Mouse (Mus musculus) MN1 (cell line): ENCODE measurements around the gene Mast4.

Experiments
- DNase-seq: peaks from one replicate; pipeline ENCODE4 v3.0.0-alpha.2; 2016; ENCODE audit warnings: low spot score

The Mast4 gene

DNA sequence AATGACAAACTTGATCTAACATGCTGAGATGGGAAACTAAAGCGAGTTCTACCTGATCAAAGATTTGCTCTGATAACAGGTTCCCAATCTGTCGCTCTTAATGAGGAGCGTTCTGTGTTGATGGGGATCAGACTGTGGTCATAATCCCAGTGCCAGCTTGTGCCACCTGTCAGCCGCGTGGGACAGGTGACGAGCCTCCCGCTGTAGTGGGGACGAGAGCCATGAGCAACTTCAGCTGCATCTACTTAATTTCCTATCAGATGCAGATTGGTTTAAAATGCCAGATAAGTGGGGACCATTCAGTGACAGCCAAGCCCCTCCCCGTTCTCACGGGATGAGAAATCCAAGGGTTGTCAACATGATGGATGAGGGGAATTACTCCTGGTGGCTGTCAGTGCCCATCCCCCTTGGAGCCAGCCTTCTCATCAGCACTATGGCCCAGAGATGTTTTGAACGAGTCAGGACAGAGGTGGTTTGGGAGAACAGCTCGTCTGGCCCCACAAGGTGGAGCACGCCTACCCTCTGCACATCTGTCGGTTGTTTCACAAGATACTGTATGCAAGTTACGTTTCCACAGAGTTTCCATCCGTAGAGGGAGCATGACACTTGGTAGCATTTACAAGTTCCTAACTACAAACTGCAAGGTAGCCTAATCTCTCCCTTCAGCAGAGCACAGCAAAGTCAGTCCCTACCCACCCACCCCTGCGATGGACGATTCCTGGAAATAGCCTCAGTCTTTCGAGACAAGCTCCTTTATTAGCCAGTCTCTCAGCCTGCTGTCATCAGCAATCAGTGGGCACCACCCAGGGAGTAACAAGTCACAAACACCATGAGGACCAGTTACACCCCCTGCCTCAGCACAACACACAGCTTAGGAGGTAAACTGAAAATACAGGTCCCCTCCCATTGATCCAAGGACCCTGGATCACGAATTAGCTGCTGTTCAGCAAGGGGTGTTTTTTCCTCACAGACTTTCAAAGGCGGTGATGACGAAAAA lies 212.2 kb downstream of the Mast4 start:
- DNase-seq, result peak; percentile 17

- DNase-seq, result peak; percentile 66
Measured at GRCm38 (mm10) chr13:103120669-103121131, 213.6 kb downstream of the Mast4 start.

DNA sequence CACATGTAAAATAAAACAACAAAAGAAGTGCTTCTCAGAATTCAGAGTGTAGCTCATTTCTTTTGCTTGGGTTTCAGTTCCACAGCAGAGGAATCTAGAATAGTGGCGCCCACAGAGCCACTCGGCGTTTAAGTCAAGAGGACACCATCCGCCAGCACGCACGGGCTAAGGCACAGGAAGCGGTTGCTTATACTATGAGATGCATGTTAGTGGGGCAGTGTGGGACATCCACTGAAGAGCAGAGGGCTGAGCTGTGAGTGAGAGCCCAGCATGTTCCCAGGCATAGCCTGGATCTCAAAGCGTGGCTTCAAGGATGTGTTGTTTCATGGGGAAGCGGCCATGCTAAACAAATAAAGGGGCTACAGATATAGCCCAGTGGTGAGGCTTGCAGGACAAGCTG lies 214.6 kb downstream of the Mast4 start:
- DNase-seq, result no peak

DNA sequence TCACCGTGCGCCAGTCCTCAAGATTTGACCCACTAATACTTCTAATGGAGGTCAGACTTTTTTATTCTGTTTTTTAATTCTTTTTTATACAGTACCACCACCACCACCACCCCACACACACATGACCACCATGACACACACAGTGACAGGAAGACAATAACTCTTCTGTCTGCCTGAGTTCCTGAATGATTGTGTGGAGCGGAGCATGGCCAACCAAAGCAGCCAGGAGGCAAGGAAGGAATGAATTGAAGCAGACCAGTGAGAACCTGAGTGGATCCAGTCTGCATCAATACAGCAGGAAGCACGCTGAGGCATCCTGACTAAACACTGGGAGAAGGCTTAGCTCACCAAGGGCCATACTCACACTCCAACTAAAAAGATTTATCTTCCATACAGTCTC lies 219.2 kb downstream of the Mast4 start:
- DNase-seq, result no peak

GRCm38 (mm10) chr13:103114274-103114673 lies 220.0 kb downstream of the Mast4 start:
- peak; percentile 77 for DNase-seq

GRCm38 (mm10) chr13:103109872-103110271 lies 224.4 kb downstream of the Mast4 start:
- DNase-seq, result peak; percentile 86

DNA sequence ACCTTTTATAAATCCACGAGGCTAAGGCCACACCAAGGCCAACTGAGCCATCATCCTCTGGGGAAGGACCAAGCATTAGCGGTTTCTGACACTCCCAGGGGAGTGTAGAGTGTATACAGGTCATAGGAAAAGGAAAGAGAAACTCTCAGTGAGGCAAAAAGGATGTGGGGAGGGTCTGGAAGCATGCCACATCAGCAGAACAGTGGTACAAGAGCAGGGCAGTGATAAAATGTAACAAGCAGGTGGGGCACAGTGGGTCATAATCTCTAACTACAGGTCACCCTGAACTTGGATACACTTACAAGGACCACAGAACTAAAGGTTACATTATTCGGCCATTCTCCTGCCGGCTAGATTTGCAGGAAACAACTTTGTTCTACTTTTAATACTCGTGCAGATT lies 226.9 kb downstream of the Mast4 start:
- no peak for DNase-seq

- DNase-seq, result no peak
Measured at GRCm38 (mm10) chr13:103102598-103102997, 231.7 kb downstream of the Mast4 start.

DNA sequence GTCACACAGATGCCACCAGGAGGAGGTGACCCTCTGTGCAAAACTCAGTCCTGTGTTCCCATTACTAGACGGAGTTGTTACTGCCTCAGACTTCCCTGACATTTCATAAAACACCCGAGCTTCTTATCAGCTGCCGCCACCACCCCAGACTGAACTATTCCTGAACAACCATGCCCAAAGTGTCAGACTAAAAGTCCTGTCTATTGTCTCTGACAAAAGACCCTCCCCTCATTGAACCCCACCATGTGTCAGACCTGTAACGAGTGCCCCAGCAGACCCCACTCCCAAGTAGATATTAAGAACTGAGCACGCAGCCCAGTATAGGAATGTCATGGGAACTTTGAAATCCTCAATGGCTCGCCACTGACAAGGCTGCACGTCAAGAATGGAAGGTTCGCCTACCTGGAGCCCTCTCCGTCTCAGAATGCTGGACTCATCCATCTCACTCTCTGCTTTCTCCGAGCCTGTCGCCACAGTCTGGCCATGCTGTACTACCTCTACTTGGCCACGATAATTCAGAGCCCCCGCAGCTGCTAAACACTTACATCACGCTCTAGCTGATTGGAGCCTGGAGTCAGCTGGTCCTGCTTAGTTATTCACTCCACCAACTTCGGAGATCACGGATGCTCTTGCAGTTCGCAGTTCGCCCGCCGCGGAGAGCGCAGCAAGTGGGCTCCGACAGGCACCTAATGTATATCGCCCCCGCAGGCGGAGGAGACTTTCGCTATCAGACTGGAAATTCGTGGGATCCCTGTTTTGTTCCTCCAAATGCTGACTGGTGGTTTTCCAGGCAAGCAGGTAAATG lies 237.7 kb downstream of the Mast4 start:
- peak; percentile 85 for DNase-seq

- DNase-seq, result no peak
Measured at GRCm38 (mm10) chr13:103095491-103095890, 238.8 kb downstream of the Mast4 start.

DNA sequence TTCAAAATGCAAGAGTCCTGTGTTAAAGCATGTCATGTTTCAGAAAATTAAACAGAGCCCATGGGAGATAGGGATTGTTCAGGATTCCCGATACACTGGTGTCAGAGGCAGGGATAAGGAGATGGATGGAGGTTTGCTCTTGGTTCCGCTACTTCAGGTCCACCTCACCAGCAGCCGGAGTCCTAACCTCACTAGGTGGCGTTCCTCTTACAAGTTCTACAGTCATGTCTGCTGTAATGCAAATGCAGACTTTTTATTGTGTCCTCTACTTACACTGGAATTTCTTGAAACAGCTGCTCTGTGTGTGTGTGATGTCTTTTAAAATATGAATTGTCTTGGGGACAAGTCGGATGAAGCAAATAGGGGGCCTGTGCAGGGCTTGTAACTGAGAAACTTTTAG lies 239.7 kb downstream of the Mast4 start:
- no peak for DNase-seq

- DNase-seq, result no peak
Measured at GRCm38 (mm10) chr13:103093713-103094112, 240.6 kb downstream of the Mast4 start.

- DNase-seq, result no peak
Measured at GRCm38 (mm10) chr13:103085540-103086121, 248.7 kb downstream of the Mast4 start.

- no peak for DNase-seq
Measured at GRCm38 (mm10) chr13:103082891-103083290, 251.4 kb downstream of the Mast4 start.

GRCm38 (mm10) chr13:103079806-103080205 lies 254.5 kb downstream of the Mast4 start:
- no peak for DNase-seq

DNA sequence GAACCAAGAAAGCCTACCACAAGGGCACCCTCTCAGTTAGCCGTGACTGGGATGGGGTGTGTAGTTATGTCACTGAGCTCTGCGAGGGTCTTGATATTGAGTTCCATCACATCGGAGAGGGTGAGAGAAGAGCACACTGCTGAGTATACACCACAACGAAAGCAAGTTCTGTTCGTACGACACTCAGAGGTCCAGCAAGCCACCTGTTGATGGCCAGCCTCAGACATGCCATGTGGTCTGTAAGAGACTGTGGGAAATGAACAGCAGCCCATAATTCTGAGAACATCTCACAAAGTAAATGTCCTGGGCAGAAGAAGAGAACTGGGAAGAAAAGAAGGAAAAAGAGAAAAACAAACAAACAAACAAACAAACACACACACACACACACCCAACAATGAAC lies 255.5 kb downstream of the Mast4 start:
- no peak for DNase-seq

GRCm38 (mm10) chr13:103073461-103073860 lies 260.8 kb downstream of the Mast4 start:
- no peak for DNase-seq

DNA sequence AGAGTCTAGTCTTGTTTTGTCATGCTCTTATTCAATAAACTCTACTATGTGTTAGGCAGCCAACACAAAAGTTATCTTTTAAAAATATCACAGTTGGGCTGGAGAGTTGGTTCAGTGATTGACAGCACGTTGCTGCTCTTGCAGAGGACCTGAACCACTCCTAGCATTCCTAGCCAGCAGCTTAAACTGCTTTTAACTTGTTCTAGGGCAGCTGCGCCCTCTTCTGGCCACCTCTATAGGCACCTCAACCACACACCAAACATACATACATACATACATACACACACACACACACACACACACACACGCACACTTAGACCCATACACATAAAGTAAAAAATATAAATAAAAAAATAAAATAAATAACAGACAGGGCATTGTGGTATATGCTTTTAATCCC lies 262.5 kb downstream of the Mast4 start:
- DNase-seq, result no peak

DNA sequence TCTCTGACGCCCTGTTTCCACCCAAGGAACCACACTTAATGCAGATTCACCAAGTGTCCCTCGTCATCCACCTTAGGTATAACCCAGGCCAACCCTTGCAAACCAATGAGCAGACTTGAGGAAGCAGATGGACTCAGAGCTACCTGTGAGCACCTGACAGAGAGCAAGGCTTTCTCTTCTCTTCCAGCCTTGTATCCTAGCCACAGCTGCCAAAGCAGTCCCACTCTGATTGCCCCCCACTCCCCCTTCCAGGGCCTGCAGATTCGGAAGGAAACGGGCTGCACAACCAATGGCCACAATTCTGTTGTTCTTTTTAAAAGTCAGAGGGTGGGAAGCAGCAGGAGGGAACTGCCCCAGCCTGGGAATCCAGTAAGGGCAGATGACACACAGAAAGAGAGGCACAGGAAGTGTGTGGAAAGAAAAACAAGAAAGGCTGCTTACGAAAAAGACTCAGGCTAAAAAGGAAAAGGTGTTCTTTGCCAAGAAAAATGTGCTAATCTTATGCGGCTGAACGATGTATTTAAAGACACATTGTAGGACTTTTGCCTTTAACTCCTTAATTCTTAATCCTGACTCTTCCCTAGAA lies 266.6 kb downstream of the Mast4 start:
- no peak for DNase-seq

GRCm38 (mm10) chr13:103065437-103065836 lies 268.9 kb downstream of the Mast4 start:
- no peak for DNase-seq

GRCm38 (mm10) chr13:103061680-103062079 lies 272.6 kb downstream of the Mast4 start:
- DNase-seq, result no peak
